Mouse (Mus musculus) heart, postnatal 0 days (tissue): ENCODE data around the gene Ttc25. TPM values are rescaled to one million over a fixed set of nuclear protein-coding genes. Genes with fewer than 3 reads are reported as not detected.

ENCODE experiments used
- ATAC-seq: fragments of 200-750 bp; cut with Nextera tagmentation; 2 replicates; pipeline ENCODE4 v1.8.0; 2017; ENCODE audit warnings: low read depth, moderate number of reproducible peaks, moderate library complexity; ENCODE audit not compliant: insufficient read depth
- DNase-seq: peaks from one replicate; pipeline ENCODE4 v3.0.0-alpha.2; 2016; ENCODE audit warnings: low spot score
- H3K27ac ChIP-seq: fragments of 300-500 bp; sonication (generic); 2 replicates; pipeline ENCODE4 v1.5.1; 2014; ENCODE audit warnings: low read depth, mild to moderate bottlenecking
- H3K27me3 ChIP-seq: fragments of 300-500 bp; sonication (generic); 2 replicates; pipeline ENCODE4 v1.6.1; 2014; ENCODE audit warnings: low read length, mixed read lengths; ENCODE audit not compliant: control insufficient read depth, insufficient read depth
- H3K36me3 ChIP-seq: fragments of 300-500 bp; sonication (generic); replicated peaks from 2 replicates; pipeline ENCODE4 v1.6.1; 2014; ENCODE audit warnings: low read length, mixed read lengths; ENCODE audit not compliant: control insufficient read depth, insufficient read depth
- H3K4me1 ChIP-seq: fragments of 300-500 bp; sonication (generic); 2 replicates; pipeline ENCODE4 v1.6.1; 2014; ENCODE audit warnings: antibody characterized with exemption; ENCODE audit not compliant: control insufficient read depth, insufficient read depth
- H3K4me2 ChIP-seq: fragments of 300-500 bp; sonication (generic); 2 replicates; pipeline ENCODE4 v1.6.1; 2014; ENCODE audit warnings: low read depth, mild to moderate bottlenecking, low read length, moderate library complexity
- H3K4me3 ChIP-seq: fragments of 300-500 bp; sonication (generic); 2 replicates; pipeline ENCODE4 v1.5.1; 2014; ENCODE audit warnings: low read depth, low read length
- H3K9ac ChIP-seq: fragments of 300-500 bp; sonication (generic); replicated peaks from 2 replicates; pipeline ENCODE4 v1.6.1; 2014; ENCODE audit warnings: low read depth, low read length, mixed read lengths
- H3K9me3 ChIP-seq: fragments of 300-500 bp; sonication (generic); replicated peaks from 2 replicates; pipeline ENCODE4 v1.6.1; 2016; ENCODE audit warnings: low read length; ENCODE audit not compliant: control insufficient read depth
- CTCF ChIP-seq: IDR thresholded peaks from 2 replicates; pipeline ENCODE4 v1.5.1; 2016; ENCODE audit warnings: antibody characterized with exemption, control low read depth, low read depth
- EP300 ChIP-seq: IDR thresholded peaks from 2 replicates; pipeline ENCODE4 v1.6.1; 2016; ENCODE audit warnings: antibody characterized with exemption, low read depth
- WGBS: fragments of 180-500 bp; shearing (Covaris S2); extraction: QIAGEN DNeasy Blood & Tissue Kit; methylation state at CpG from one replicate; pipeline ENCODE4 v1.1.7; 2014; 5-methylcytosine and 5-hydroxymethylcytosine counted together
- polyA plus RNA-seq: library from polyadenylated mRNA; unstranded; fragments of >200 nt; fragmentation: Nextera tagmentation; extraction: Ambion mirVana; gene quantifications from 2 replicates; pipeline ENCODE4 v1.2.1, GENCODE M21; 2015
- total RNA-seq: library from RNA; depleted of rRNA; stranded (reverse); fragments of >200 nt; gene quantifications from 2 replicates; pipeline ENCODE4 v1.2.3, GENCODE M21; 2014; ENCODE audit warnings: low replicate concordance; rRNA removed

The Ttc25 gene
- total RNA-seq = 0.23 and 0.39 TPM in 2 replicates
- 0.37 TPM in 2 replicates for polyA plus RNA-seq

DNA sequence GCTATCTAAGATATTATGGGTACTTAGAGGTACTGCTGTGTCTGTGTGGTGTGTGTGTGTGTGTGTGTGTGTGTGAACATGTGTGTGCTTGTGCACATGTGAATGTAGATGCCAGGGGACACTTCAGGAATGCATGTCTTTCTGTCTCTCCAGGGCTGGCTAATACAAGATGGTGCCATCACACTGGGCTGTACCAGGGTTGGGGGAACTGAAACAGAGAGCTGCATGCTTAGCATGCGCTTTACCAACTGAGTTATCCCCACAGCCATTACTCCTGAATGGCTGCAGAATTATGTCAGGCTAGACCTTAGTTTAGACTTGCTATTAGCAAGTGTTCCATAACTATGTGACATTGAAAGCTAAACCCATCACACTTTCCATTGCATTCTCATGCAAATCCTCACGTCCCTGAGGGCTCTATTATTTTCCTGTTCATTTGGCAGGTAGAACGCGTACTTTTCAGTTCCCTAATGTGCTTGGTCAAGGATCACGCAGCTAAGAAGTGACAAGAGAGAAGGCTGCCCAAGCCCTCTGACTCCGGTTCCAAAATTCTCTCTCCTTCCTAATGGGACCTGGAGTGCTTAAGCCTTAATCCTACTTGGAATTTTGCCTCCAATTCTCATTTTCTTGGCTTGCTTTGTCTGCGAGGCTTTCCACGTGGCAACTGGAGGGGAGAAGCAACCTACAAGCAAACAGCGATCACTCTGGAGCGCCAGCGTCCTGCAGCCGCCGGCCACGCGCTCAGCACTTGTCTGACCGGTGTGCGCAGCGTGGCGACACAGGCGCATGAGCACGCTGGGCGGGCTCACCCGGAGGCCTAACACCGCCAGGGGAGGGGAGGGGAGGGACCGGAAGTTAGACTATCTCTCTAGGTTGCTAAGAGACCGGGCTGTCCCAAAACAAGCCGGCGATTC, at the start of gene Ttc25:
Ttc25 (plus strand) TSS at position 776 of the 914 bp plus-strand sequence.
- TF ChIP-seq EP300 (peak; percentile 45; the same call in 1 of the 2 replicates), CTCF (peak; percentile 25; the same call in 1 of the 2 replicates)
- H3K27ac ChIP-seq = peak within 1 kb of the TSS; percentile 69
- H3K4me2 ChIP-seq = peak within 1 kb of the TSS; percentile 70
- ATAC-seq (peak; percentile 99), DNase-seq (peak; percentile 97)
- H3K27me3 ChIP-seq = no peaks in the 10 kb centered on the region
- H3K9me3 ChIP-seq = no peaks in the 10 kb centered on the region
- H3K9ac ChIP-seq = peak within 1 kb of the TSS; percentile 44; the same call in 1 of the 2 replicates
- peak within 1 kb of the TSS; percentile 54 for H3K4me3 ChIP-seq
- WGBS = 5% methylated on average over 26 of the region's 28 CpGs
- 0 out of 2 replicates have a peak, but pooled peaks cover 5% of the 10 kb centered on the region for H3K4me1 ChIP-seq
- no peaks in the 10 kb centered on the region for H3K36me3 ChIP-seq

DNA sequence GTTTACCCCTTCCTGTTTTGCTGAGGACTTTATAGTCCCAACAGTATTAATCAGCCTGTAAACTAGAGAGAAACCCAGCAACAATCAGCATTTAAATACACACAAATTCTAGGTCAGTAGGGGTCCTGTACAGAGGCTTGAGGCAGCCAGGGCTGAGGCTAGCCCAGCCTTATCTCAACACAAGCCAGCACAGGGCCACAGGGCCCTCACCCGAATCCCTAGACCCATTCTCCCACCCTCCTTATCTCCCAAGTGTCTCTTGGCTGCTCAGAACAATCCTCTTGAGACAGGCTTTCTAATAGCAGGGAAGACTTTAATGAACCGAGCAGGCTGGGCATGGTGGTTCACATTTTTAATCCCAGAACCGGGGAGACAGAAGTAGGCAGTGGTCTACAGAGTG, 45.2 kb upstream of the Ttc25 start:
- H3K27ac ChIP-seq = no peak overlapping the region

DNA sequence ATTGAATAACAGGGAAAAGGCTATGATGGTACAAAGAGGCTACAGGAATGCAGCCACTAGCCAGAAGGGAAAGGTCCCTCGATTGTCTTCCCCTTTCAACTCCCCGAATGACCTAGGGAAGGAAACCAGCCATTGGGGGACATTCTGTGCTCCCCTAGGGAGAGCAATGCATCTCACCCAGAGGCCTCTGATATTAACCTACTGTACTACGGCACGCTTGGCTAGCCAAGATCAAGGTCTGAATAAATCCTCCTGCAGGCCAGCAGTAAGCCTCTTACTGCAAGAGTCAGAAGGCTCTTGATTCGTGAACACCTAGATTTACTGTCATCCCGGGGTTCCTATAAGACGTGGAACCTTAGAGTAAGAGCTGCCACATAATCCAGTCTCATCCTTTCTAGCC, 44.8 kb upstream of the Ttc25 start:
- Histone ChIP-seq H3K27me3 (no peaks in the 10 kb centered on the region), H3K4me3 (no peak overlapping the region), H3K9me3 (no peaks in the 10 kb centered on the region), H3K4me2 (no peak overlapping the region), H3K27ac (no peak overlapping the region), H3K9ac (no peak overlapping the region), H3K4me1 (no peaks in the 10 kb centered on the region), H3K36me3 (peaks cover 83% of the 10 kb centered on the region)
- ATAC-seq (no peak), DNase-seq (no peak)
- WGBS = 88% methylated on average over 7 of the region's 7 CpGs
- TF ChIP-seq CTCF (no peak), EP300 (no peak)

More for the DNA sequence above, 45.2 kb upstream of the Ttc25 start:
- no peaks in the 10 kb centered on the region for H3K27me3 ChIP-seq
- H3K36me3 ChIP-seq = peaks cover 85% of the 10 kb centered on the region
- no peaks in the 10 kb centered on the region for H3K4me1 ChIP-seq
- TF ChIP-seq EP300 (no peak), CTCF (no peak)
- DNase-seq = no peak
- WGBS = 76% methylated on average over 3 of the region's 3 CpGs
- H3K9me3 ChIP-seq = no peaks in the 10 kb centered on the region
- H3K4me2 ChIP-seq = no peak overlapping the region
- H3K9ac ChIP-seq = no peak overlapping the region
- ATAC-seq = no peak
- no peak overlapping the region for H3K4me3 ChIP-seq

DNA sequence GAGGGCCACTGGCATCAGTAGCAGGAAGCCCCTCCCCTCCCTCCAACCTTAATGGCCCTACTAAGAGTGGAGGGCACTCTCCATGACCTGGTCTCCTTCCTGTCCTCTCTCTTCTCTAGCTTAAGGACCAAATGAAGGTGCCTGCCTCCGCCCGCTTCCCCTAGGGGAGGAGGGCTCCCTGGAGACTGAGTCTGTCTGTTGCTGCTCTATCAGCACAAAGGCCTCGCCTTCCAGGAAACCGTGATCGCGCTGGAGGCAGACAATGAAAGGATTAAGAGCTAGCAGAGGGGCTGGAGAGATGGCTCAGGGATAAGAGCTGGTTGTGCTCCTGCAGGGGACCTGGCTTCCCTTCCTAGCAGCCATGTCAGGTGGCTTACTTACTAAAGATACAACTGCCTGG, 44.1 kb upstream of the Ttc25 start:
- 33% methylated on average over 6 of the region's 6 CpGs for WGBS
- no peak for TF ChIP-seq CTCF
- no peak for TF ChIP-seq EP300
- Histone ChIP-seq H3K9ac (no peak overlapping the region), H3K4me3 (no peak overlapping the region), H3K9me3 (no peaks in the 10 kb centered on the region), H3K27me3 (no peaks in the 10 kb centered on the region), H3K4me2 (no peak overlapping the region), H3K27ac (no peak overlapping the region), H3K4me1 (no peaks in the 10 kb centered on the region), H3K36me3 (peaks cover 83% of the 10 kb centered on the region)
- no peak for ATAC-seq
- DNase-seq = no peak

DNA sequence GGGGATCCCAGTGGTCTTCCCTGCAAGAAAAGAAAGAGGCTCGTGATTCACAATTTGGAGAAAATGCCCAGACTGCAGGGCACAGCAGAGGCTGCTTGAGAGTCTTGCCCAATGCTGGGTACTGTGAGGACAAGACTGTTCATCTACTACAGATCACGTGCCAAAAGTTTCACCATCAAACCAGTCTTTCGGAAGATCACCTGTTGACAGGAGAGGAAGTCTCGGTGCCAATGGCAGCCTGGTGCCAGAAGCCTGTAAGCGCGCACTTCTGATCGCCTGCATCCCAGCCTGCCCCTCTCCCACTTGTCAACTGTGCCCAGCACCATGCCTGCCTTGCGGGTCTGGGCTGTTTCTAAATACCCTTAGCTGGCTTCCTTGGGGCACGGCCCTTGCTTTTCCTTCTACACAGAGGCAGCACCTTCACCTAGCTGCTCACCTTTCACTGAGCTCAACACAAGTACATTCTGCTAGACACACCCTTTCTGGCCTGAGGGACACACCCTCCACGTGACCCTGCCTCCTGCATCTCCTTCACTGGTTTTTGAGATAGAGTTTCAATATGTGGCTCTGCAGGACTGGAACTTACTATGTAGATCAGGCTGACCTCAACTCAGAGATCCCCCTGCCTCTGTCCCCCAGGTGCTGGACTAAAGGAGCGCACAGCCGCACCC, 40.3 kb upstream of the Ttc25 start:
- Histone ChIP-seq H3K4me2 (no peak overlapping the region), H3K27me3 (no peaks in the 10 kb centered on the region), H3K36me3 (peaks cover 73% of the 10 kb centered on the region), H3K9me3 (no peaks in the 10 kb centered on the region), H3K4me1 (no peaks in the 10 kb centered on the region), H3K4me3 (no peak overlapping the region), H3K27ac (no peak overlapping the region), H3K9ac (no peak overlapping the region)
- no peak for TF ChIP-seq EP300
- TF ChIP-seq CTCF = no peak
- WGBS = 94% methylated on average over 12 of the region's 12 CpGs
- ATAC-seq (no peak), DNase-seq (no peak)
